Mouse (Mus musculus) liver, embryonic 14.5 days (tissue): Measurements from ENCODE around the gene Vps51. TPM values are rescaled to one million over a fixed set of nuclear protein-coding genes. Genes with fewer than 3 reads are reported as not detected.
A peak's percentile ranks its signal among the peaks of the same experiment; 100 is the strongest.

Source experiments
- ATAC-seq: fragments of 200-750 bp; cut with Nextera tagmentation; 2 replicates; pipeline ENCODE4 v1.8.0; 2017; ENCODE audit warnings: moderate number of reproducible peaks, mild to moderate bottlenecking, moderate library complexity; ENCODE audit not compliant: insufficient read depth
- DNase-seq, 3 experiments: peaks; one replicate each; pipeline ENCODE4 v3.0.0-alpha.2; 2012 to 2013; ENCODE audit warnings: low read depth in 3 of 3, low spot score in 3 of 3
- H3K27ac ChIP-seq: fragments of 300-500 bp; sonication (generic); 2 replicates; pipeline ENCODE4 v1.5.1; 2014; ENCODE audit warnings: moderate library complexity, mild to moderate bottlenecking, control low read depth, inconsistent platforms
- H3K27me3 ChIP-seq: fragments of 300-500 bp; sonication (generic); 2 replicates; pipeline ENCODE4 v1.6.1; 2014; ENCODE audit warnings: mild to moderate bottlenecking, low read length, moderate library complexity; ENCODE audit not compliant: control insufficient read depth, insufficient read depth
- H3K36me3 ChIP-seq: fragments of 300-500 bp; sonication (generic); replicated peaks from 2 replicates; pipeline ENCODE4 v1.6.1; 2014; ENCODE audit warnings: low read depth; ENCODE audit not compliant: control insufficient read depth, insufficient read depth
- H3K4me1 ChIP-seq, 2 experiments: fragments of 200-500 bp in 1 of 2; fragments of 300-500 bp in 1 of 2; sonication (generic) in 1 of 2; replicated peaks; 2 replicates each; pipeline ENCODE4 v1.6.1; 2012 to 2014; ENCODE audit warnings: antibody characterized with exemption in 1 of 2, inconsistent platforms in 1 of 2, low read length in 1 of 2; ENCODE audit not compliant: control insufficient read depth in 2 of 2, insufficient read depth in 2 of 2
- H3K4me2 ChIP-seq: fragments of 300-500 bp; sonication (generic); 2 replicates; pipeline ENCODE4 v1.6.1; 2014; ENCODE audit warnings: low read depth, mild to moderate bottlenecking, control low read depth, moderate library complexity
- H3K4me3 ChIP-seq, 2 experiments: fragments of 200-500 bp in 1 of 2; fragments of 300-500 bp in 1 of 2; sonication (generic) in 1 of 2; 2 replicates each; pipeline ENCODE4 v1.5.1; 2012 to 2014; ENCODE audit warnings: low read depth in 2 of 2, low read length in 2 of 2, mild to moderate bottlenecking in 2 of 2, control low read depth in 1 of 2, inconsistent platforms in 1 of 2, moderate library complexity in 1 of 2; ENCODE audit not compliant: insufficient read depth in 1 of 2
- H3K9ac ChIP-seq: fragments of 300-500 bp; sonication (generic); replicated peaks from 2 replicates; pipeline ENCODE4 v1.6.1; 2014; ENCODE audit warnings: mild to moderate bottlenecking, control low read depth, moderate library complexity
- H3K9me3 ChIP-seq: fragments of 300-500 bp; sonication (generic); 2 replicates; pipeline ENCODE4 v1.6.1; 2016; ENCODE audit warnings: low read length, mixed read lengths; ENCODE audit not compliant: control insufficient read depth
- CTCF ChIP-seq: IDR thresholded peaks from 2 replicates; pipeline ENCODE4 v1.5.1; 2016; ENCODE audit warnings: antibody characterized with exemption, low read depth, control low read depth
- EP300 ChIP-seq: IDR thresholded peaks from 2 replicates; pipeline ENCODE4 v1.6.1; 2016; ENCODE audit warnings: antibody characterized with exemption, low read depth
- WGBS: fragments of 180-500 bp; shearing (Covaris S2); extraction: QIAGEN DNeasy Blood & Tissue Kit; methylation state at CpG from one replicate; pipeline ENCODE4 v1.1.7; 2014; ENCODE audit not compliant: insufficient replicate concordance; 5-methylcytosine and 5-hydroxymethylcytosine counted together
- polyA plus RNA-seq, 2 experiments: library from polyadenylated mRNA; depleted of rRNA in 1 of 2; stranded (reverse) in 1 of 2; unstranded in 1 of 2; fragments of >200 nt; fragmentation: Nextera tagmentation in 1 of 2; extraction: Ambion mirVana in 1 of 2; gene quantifications; 2 replicates each; pipeline versions ENCODE4 v1.2.1 to v1.2.3; 2012 to 2014

Gene Vps51
- polyA plus RNA-seq, 2 experiments = 19.9 to 21.9 TPM

DNA sequence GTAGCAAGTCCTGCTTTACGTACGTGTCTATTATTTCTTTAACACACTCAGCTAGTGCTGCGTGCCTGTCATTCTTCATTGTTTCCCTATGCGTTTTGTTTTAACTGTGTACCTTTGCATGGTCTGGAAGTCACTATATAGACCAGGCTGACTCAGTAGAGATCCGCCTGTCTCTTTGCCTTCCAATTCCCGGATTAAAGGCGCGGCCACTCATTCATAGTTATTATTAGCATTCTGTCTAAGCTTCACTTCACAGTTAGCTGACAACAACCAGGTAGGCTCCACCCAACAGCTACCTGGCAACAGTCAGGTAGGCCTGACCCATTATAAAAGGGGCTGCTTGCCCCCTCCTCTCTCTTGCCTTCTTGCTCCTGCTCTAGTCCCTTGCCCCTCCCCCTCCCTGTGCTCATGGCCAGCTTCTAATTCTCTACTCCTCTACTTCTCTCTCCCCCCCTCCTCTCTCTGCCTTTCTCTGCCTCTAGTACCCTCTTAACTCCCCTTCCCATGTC is 41.7 kb upstream of the Vps51 start:
- TF ChIP-seq EP300 (no peak), CTCF (no peak)
- WGBS = 4% methylated on average over 8 of the region's 8 CpGs
- DNase-seq = no peak
- Histone ChIP-seq H3K4me3 (peak overlapping the region; percentile 37 to 84), H3K27ac (peak overlapping the region; percentile 22; the same call in 1 of the 2 replicates), H3K4me1 (peaks cover 9 to 12% of the 10 kb centered on the region in 2 experiments), H3K9me3 (no peaks in the 10 kb centered on the region), H3K36me3 (peaks cover 15% of the 10 kb centered on the region), H3K4me2 (peak overlapping the region; percentile 97), H3K27me3 (no peaks in the 10 kb centered on the region), H3K9ac (peak overlapping the region; percentile 86)
- no peak for ATAC-seq

DNA sequence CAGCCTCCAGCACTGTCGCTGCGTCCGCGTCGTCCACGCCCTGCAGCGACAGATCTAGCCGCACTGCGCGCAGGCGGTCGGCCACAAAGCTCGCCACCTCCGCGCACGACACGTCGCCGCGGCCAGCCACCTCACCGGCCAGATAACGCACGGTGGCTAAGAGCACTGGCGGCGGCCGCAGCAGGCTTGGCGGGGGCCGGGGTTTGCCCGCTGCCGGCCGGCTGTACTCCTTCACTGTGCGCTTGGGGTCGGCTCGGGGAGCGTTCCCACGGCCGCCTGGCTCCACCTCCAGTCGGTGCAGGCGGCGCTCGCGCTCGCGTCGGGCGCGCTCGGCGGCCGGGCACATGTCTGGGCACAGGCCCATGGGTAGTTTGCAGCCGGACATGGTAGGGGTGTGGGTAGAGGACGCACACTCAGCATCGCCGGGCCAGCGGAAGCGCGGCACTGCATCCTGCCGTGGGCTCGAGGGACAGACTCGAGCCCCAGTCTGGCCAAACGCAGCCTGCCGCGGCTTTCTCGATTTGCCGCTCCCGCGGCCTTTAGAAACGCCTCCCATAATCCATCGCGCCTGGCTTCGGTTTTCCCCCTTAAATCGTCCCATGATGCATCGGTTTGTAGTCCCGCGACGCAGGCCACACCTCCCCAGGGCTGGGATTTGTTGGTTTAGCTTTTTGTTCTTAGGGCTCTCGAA is 41.1 kb upstream of the Vps51 start, which contains the start of gene Sac3d1:
Gene Sac3d1, minus strand, starts transcription at position 665 of the 691 bp plus-strand sequence.
- no peaks in the 10 kb centered on the region for H3K27me3 ChIP-seq
- H3K4me2 ChIP-seq = peak within 1 kb of the TSS; percentile 97
- H3K9me3 ChIP-seq = no peaks in the 10 kb centered on the region
- H3K4me3 ChIP-seq = peak within 1 kb of the TSS; percentile 74 to 84
- under 1% methylated on average over 77 of the region's 77 CpGs for WGBS
- ATAC-seq (peak; percentile 81), DNase-seq (peak; percentile 87 to 89 (median 87))
- H3K27ac ChIP-seq = peak within 1 kb of the TSS; percentile 90
- H3K4me1 ChIP-seq = peaks cover 9% of the 10 kb centered on the region in 2 experiments
- peak within 1 kb of the TSS; percentile 86 for H3K9ac ChIP-seq
- peaks cover 15% of the 10 kb centered on the region for H3K36me3 ChIP-seq
- TF ChIP-seq EP300 = no peak
- TF ChIP-seq CTCF = peak; percentile 18; the same call in 1 of the 2 replicates

DNA sequence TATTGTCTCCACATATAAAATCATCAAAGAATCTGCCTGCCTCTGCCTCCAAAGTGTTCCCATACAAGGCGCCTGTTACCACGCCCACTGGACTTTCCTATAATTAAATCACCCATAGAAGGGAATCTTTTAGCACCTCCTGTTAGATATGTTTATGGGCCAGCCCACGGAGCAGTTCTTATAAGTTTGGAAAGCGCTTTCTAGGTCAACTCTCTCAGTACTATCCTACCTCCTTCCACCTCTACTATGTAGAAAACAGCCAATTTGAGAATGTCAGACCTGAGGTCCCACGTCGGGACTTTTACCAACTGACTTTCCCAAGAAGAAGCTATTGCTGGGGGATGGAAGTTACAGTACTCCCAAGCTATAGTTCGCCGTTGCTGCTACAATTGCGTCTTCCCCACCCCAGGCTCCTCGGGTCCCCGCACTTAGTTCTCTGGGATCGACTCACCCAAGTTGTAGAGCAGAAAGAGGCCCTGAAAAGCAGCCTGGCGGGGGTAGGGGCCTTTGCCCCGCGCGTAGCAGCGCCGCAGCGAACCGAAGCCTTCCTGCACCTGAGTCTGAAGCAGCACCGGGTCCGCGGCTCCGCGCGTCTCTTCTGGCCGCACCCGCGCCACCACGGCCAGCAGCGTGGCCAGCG is 40.4 kb upstream of the Vps51 start:
- Histone ChIP-seq H3K4me3 (peak overlapping the region; percentile 74 to 84), H3K4me1 (peaks cover 9% of the 10 kb centered on the region in 2 experiments), H3K4me2 (peak overlapping the region; percentile 97), H3K27me3 (no peaks in the 10 kb centered on the region), H3K27ac (peak overlapping the region; percentile 90), H3K36me3 (peaks cover 15% of the 10 kb centered on the region), H3K9me3 (no peaks in the 10 kb centered on the region), H3K9ac (peak overlapping the region; percentile 86)
- ATAC-seq = no peak
- DNase-seq = no peak
- 2% methylated on average over 32 of the region's 32 CpGs for WGBS
- TF ChIP-seq EP300 = no peak
- no peak for TF ChIP-seq CTCF

DNA sequence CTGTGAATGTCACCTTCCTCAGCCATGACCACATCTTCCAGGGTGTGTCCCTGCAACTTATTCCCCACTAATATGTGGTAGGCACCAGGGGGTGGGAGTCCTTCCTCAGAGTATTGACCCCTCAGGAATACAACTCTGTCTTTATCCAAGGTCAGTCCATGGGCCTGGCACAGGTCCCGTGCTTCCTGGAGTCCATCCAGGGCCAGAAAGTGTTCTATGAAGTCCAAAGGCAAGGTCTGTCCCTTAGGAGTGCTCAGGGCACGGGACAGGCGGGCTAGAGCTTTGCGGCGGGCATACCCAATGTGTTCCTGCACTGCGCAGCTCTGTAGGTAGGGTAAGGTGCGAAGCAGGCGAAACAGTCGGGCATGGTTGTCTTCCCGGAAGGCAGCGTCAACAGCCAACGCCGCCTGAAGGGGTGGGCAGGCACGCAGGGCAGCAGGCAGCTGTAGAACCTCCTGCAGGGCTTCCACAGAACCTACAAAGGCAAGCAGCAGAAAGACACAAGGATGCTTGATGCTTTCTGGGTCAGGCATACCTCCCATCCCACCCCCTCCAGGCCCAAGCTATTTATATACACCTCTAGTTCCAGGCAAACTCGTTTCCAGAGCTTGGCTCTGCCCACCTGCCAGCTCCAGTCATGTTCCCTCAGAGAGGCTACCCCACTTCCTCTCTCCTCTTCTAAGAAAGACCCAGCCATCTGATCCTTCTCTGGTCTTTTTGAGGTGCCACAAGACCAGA is 39.3 kb upstream of the Vps51 start:
- Histone ChIP-seq H3K9me3 (no peaks in the 10 kb centered on the region), H3K4me1 (peaks cover 9% of the 10 kb centered on the region in 2 experiments), H3K4me2 (peak overlapping the region; percentile 97), H3K36me3 (peaks cover 15% of the 10 kb centered on the region), H3K27me3 (no peaks in the 10 kb centered on the region), H3K9ac (peak overlapping the region; percentile 37), H3K4me3 (peak overlapping the region in 1 of 2 experiments; percentile 84; a peak in 2 of 4 replicates), H3K27ac (no peak overlapping the region)
- DNase-seq (no peak), ATAC-seq (no peak)
- WGBS = 84% methylated on average over 15 of the region's 15 CpGs
- TF ChIP-seq EP300 (no peak), CTCF (no peak)
